Mouse (Mus musculus): ENCODE results near the gene Ank2.

Ank2 gene

DNA sequence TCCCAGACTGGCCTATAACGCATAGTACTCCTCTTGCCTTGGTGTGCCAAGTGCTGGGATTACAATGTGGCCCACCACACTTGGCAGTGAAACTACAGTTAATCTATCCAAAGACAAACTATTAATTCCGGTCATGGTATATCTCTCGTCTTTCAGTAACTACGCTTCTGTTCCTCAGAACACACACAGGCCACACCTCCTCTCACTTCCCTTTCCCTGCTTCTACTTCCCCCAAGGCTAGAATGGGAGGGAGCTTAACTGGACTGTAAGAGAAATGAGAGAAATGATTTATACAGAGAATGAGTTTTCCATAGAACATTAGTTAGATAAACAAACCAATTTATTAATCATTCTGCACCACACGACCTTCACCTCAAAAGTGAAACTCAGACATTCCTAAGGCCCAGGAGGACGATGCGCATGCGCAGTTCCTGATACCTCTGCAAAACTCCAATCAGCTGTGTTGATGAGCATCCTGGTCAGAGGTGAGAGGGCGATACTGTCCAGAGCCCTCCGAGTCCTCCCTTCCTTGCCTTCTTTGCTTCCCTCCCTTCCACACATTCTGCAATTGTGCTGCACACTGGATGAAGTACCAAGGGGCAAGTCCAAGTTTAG is 206.2 kb downstream of the Ank2 start:
- no peak for DNase-seq (ENCODE audit: low spot score)

DNA sequence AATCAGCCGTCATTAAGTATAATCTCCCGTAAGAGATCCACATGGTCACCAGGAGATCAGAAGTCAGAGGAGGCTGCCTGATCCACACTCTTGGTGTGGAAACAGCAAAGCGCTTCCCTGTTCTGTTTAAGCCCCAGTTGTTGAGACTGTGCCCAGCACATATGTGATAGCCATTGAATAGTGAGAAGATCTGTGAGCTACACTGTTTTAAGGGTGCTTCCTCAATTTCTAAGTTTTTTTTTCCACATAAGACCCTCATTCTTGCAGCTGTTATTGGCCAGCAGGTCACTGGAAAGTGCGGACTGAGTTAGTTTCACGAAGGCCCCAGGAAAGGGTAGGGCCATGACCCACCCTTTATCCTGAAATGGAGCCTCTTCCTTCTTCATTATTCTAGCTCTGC is 216.9 kb downstream of the Ank2 start:
- DNase-seq (ENCODE audit: low spot score): no peak

DNA sequence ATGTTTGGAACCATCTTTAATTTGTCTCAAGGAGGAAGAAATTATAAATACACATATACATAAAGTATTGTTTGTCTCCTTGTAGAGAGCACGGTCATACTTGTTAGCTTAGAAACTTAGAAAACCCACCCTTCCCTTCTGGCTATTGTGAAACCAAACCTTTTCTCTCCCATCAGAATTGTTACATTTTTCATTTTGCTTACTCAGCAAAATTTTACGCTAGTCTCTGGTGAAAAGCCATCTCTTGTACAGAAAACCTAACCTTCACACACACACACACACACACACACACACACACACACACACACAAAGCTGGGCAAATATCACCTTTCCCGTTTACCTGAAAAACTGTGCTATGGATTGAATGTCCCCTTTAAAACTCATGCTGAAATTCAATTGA is 217.8 kb downstream of the Ank2 start:
- no peak for DNase-seq (ENCODE audit: low spot score)

DNA sequence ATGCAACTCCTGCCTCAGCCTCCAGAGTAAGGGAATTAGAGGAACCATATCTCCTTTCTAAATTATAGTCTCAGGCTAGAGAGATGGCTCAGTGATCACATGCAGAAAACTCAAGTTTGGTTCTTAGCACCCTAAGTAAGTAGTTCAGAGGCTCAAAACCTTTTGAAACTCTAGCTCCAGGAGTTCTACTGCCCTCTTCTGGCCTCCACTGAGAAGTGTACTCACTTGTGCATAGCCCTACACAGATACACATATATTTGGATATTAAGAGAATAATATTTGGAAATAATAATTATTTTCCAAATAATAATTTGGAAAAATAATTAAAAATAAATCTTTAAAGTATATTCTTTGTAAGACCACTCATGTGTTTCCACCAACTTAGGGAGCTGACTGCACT is 218.8 kb downstream of the Ank2 start:
- no peak for DNase-seq (ENCODE audit: low spot score)

DNA sequence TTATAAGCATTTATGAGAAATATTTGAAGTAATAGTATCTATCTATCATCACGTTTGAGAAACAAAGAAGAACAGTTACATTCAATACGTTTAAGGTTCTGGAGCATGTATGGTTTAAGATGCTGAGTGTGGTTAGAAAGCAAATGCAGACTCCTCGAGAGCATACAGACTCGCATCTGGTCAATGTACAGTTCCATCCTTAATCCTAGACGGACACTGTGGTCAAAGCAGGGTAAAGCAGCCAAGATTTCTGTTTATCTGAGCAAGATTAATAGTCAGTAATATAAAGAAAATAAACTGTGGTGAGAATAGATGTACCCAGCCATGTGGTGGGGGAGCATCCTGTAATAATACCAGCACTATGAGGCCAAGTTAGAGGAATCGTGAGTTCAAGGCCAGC is 223.2 kb downstream of the Ank2 start:
- DNase-seq (ENCODE audit: low spot score): no peak

DNA sequence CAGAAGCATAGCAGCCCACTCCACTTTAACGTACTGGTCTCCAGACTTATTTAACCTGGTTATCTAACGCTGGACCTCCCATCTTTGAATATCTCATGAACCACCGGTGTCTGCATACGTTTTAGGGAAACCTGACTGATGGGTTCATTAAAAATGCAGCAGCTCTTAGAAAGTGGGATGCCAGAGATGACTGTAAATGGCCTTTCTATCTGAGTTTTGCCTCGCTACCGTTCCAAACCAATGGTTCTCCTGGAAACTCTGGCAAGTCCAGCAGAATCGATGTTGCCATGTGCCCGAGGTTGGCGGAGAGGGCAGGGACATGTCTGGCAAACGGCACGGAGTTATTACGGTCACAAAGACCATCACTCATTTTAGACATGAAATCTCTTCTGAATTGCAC is 226.3 kb downstream of the Ank2 start:
- no peak for DNase-seq (ENCODE audit: low spot score)

DNA sequence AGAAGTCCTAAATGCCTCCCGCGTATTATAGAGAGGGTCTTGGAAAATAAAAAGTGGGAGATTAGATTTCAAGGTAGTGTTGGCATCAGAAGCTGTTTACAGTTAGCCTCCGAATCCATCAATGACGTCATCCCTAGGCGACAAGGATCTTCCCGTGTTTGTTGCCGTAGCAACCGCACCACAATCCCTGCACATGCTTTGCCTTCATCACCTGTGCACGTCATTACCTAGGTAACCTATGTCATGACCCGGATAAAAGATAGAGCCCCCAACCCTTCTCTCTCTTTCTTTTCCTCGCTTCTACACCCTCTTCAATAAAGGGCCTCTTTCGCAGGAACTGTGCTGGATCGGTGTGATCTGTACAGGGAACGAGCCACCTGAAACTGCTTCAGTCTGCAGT is 229.5 kb downstream of the Ank2 start:
- no peak for DNase-seq (ENCODE audit: low spot score)

DNA sequence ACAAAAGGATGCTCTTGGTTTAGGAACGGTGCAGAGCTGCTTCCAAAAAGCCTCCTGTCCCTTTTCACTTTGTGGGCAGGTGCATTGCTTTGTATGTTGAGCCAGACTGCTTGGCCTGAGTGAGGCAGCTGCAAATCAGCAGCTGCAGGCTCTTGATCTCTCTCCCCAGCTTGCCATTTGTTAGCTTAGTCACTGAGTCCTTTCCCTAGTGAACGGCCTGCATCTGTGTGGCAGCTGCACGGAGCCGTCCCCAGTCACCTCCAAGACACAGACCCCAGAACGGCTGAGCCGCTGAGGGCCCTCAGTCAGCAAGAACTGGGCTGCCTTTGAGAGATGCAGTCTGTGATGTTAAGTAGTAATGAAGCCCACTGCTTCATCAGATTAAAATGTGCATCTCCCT is 231.3 kb downstream of the Ank2 start:
- peak; percentile 46 for DNase-seq (ENCODE audit: low spot score)

DNA sequence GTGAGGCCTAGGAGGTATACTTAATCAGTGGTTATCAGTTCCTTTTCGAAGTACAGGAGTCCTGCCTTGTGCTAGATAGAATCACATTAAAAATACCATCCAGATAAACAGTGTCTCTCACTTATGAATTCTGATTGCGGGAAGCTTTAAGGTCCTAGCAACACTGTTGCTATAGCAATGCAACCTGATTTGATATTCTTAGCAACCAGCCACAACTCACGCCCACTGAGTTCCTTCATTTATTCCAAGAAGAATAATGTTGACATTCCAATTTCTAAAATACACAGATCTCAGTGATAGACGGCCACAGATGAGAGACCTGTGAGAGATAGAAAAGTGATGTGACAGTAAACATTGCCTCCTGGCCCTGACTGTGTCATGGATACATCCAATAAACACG is 233.4 kb downstream of the Ank2 start:
- no peak for DNase-seq (ENCODE audit: low spot score)

DNA sequence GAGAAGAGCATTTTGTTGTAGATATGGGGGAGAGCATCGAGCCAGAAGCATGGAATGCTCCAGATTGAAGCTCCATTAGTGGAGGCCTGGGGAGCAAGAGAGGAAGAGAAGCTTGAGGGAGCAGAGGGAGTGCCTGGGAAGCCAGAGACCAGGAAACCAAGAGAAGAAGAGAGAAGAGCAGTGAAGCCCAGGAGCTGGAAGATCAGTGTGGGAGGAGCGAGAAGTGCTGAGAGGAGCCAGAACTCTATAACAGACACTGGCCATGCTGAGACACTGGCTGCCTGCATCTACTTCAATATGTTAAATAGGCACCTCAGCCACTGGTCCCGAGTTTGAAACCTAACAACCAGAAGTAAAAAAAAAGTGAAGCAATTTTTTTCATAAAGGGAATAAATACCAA is 234.0 kb downstream of the Ank2 start:
- no peak for DNase-seq (ENCODE audit: low spot score)

DNA sequence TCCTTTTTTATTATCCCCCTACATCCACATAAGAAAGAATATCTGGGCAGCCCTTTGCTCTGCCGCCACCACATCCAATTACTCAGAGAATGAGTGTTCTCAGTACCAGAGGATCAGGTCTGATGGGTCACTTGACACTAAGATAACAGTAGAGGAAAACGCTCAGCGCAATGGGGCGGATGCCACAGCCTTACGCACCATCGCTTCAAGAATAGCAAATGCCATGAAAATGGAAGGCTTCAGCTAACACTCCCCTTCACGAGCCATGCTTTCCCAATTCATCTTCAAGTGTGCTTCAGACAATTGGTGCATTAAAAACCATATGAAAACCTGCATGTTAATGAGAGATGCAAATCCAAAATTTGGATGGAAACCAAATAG is 238.4 kb downstream of the Ank2 start:
- DNase-seq (ENCODE audit: low spot score): peak; percentile 31

DNA sequence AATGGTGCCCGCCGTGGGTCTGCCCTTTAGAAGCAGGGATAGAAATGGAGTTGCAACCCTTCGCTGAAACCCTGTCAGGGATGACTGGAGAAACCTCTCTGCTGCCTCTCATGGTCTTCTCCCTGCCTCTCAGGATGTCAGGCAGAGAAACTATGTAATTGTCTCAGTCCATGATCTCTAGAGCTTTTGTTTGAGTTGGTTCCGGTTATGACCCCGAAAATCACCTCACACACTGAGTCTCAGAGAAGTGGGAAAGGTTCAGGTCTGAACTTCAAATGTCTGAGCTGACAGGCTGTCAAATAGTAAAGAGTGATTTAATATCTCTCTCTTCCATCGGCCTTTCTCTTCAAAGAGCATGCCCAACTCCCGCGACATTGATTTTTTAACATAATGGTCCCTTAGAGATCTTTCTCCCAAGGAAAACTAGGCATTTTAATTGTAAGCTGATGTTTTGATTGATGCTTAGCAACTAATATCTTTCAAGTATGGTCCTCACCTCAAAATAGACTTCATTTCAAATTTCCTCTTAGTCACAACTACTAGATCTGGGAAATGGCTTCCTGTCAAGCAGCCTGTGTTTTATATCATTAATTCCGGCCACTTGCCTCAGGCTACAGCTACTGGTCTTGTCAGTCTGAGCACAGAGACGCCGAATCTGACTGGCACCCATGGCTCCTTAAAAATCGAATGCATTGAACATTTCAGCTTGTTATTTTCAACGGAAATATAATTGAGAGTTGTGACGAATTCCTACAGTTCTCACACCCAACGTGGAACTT is 239.0 kb downstream of the Ank2 start:
- DNase-seq (ENCODE audit: low spot score): peak; percentile 26

DNA sequence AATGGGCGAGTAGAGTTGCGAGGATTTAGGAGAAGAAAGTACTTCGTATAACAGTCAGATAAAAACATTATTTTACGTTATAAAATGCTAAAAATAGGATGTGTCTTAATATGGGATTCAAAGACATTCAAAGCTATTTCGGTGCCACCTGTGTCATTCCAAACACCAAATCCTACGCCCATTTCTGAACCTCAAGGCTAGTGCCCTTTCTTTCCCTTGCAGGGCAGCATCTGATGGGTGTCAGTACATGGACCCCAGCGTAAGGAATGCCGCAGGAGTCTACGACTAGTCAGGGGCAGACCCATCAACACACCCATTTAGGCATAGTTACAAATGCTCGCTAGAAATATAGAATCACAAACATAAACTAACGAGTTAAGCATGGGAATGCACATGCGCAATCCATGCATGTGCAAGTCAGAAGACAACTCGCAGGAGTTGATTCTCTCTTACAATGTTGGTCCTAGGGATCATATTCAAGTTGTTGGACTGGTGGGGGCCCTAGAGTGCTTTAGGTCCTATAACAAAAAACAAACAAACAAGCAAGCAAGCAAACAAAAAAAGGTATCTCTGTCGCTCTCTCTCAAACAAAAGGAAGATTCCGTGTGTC is 240.6 kb downstream of the Ank2 start:
- DNase-seq (ENCODE audit: low spot score): peak; percentile 30

DNA sequence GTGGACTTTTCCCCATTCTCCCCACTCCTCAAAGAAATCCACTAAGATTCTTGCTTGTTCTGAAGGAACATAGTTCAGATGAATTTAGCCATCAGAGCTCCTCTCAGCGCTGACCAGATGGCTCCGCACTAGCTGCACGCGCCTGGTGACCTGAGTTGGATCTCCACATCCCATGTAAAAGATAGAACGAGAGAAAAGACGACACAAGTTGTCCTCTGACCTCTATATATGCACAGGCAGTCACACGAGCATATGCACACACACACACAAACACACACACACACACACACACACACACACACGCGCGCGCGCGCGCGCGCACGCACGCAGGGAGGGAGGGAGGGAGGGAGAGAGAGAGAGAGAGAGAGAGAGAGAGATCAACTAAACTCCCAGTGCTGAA is 241.2 kb downstream of the Ank2 start:
- DNase-seq (ENCODE audit: low spot score): no peak

DNA sequence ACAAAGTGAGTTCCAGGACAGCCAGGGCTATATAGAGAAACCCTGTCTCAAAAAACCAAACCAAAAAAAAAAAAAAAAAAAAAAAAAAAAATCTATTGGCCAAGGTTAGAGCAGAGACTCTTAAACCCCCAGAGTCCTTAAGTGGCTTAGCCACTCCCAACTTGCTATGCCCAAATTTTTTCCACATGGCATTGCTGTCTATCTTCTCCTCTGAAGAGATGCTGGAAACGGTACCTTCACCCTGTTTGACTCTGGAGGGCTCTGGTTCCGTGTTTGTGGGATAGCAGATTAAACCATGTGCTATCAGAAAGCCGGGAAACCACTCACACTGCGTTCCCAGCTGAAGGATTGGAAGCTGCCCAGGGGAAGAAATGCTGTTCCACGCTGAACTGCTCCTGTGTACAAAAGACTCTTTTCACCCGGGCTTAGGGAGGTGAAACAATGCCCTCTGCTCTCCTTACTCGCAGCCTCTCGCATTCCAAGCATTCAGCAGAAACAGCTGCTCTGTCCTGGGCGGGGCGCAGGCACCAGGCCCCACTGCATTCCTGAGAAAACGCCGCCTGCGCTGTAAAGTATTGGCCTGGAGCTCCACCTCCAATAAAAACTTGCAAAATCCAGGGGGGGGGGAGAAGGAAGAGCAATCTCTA is 241.7 kb downstream of the Ank2 start:
- DNase-seq (ENCODE audit: low spot score): peak; percentile 94

DNA sequence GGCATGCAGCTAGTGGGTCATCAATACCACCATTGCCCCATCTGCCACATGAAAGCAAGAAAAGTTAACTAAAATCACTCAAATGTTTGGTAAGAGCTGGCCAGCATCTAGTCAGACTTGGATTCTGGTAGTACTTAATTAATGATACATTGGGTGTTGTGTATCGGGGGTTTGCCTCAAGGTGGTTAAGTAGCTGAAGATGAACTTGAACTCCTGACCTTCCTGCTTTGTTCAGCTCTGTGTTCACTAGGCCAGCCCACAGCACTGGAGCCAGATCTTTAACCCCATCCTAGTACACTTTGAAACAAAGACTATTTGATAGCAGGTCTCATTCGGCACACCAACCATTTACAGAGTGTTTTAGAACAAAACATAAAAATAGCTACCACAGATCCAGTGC is 242.5 kb downstream of the Ank2 start:
- DNase-seq (ENCODE audit: low spot score): peak; percentile 31

DNA sequence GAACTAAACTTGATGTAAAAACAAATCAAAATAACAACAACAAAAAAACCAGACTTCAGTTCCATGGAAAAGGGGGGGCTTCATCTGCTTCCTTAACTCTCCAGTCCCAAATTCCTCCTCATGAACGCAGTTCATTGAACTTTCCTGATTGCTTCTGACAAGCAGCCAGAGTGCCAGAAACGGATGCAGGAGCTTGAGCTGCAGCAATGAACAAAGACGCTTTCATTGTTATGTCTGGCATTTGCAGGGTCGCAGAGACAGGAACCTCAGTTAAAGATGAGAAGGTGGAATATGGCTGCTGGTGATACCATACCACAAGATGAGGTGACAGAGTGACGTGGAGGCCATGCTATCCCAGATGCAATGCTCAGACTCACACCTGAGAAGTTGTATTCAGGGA is 248.2 kb downstream of the Ank2 start:
- DNase-seq (ENCODE audit: low spot score): no peak

DNA sequence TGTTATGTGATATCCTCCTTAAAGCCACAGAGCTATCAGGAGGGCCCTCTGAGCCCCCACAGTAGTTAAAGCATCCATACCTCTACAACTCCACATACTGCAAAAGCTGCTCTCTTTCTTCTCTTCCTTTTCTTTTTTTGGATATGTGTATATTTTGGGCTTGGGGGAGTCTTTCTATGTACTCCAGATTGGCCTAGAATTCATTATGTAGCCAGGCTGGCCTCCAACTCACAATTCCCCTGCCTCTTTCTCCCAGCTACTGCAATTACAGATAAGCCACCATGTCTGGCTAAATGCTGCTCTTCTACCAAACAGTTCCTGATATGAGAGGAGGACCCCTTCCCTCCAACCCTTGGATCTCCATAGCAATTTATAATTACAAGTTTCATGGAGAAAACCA is 250.5 kb downstream of the Ank2 start:
- no peak for DNase-seq (ENCODE audit: low spot score)

DNA sequence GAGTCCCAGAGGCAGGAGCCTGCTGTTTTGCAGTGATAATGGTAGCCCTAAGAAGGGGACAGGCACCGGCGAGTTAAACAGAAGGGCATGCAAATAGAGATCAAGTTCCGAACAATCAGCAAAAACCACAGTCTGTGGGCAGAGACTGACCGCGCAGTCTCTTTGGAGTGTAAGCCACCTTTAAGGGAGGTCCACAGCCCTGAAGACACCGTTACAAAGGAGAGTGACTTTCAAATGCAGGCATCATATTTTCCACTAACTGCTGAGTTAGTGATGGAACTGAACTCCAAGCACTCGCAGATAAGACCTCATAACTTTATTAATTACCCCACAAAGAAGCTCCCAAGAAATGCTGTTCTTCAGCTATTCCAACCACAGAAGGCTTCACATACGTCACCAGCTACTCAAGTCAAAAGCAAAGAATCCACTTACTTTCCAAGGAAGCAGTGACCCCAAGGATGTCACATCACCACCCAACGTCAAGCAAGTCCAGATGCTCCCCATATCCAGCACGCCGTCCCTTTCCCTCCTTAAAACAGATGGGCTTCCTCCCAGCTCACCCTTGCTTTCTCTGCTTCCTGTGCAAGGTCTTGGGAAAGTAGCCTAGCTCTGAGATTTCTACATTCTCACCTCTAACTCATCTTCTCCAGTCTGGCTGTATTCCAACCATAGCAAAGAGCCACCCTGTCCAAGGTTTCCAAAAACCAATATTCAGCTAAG is 252.0 kb downstream of the Ank2 start:
- DNase-seq (ENCODE audit: low spot score): no peak

DNA sequence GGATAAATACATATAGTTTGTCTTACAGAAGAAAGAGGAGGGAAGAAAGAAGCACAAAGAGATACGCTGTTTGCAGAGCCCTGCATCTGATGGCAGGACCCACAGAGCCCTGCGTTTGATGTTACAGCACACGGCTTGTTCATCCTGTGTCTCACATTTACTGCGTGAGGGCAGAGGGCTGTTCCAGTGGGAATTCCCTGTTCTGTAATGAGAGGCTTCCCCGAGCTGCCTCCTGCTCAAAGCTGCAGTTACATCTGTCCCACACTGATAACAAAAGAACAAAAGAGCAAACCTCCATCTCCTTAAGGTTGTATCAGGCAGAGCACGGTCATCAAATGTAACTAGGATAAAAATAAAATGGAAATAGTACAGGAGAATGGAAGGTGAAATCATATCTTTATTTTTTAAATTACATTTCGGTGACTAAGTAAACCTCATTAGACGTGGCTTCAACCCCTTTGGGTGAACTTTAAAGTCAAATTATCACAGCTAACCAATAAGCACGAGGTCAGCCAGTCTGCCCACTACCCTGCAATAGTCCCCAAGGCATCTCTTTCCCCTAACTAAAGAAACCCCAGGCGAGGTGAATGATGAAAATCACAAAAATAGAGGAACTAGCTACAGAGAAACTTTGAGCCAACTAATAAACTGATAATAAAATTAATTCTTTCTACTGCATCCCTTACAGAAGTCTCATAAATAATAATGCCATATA is 255.1 kb downstream of the Ank2 start:
- peak; percentile 60 for DNase-seq (ENCODE audit: low spot score)

DNA sequence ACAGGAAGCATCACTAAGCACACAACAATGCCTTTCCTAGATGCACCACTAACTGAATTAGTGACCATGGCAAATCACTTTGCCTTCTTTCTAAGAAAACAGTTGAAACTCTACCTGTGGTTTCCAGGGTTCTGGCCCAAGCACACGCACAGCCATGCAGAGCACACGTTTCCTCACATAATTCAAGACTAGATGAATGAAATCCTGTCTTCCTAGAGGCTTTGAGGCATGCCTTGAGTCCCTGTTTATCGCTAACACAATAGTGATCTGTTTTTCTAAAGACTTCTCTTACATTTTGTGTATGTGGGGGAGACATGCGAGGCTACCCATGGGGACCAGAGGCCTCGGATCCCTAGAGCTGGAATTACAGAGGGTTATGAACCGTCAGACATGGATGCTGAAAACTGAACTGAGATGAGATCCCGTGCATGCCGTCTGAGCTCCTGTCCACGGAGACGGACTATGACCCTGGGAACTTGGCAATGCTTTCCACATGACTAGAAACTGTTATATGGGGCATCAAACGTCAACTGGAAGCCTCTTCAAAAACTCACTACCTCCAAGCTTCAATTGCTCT is 256.8 kb downstream of the Ank2 start:
- DNase-seq (ENCODE audit: low spot score): no peak
